In genomic region chr13:20940389-20940788, GRCm38 (mm10) we compare ENCODE assay signal across 9 mouse cellular contexts.
A peak's percentile ranks its signal among the peaks of the same experiment; 100 is the strongest.
DNase-seq lines count a peak whose midpoint lies in the region; ATAC-seq lines count a peak whose summit lies in the region.
"Had no signal": no experiment of that assay in that cellular context is flagged by ENCODE, and none has a peak within 500 bp of the region (broad histone marks: within the 10 kb centered on the region; RNA-seq: fewer than 3 reads in every experiment).

No protein-coding gene starts in this region.

- no peak for ATAC-seq in hindbrain, embryonic 16.5 days

- no peak overlapping the region for H3K27ac ChIP-seq in hindbrain, embryonic 10.5 days
- H3K27ac ChIP-seq in hindbrain, embryonic 16.5 days (ENCODE audit: low read depth, low read length): no peak overlapping the region
- H3K27ac ChIP-seq: embryonic facial prominence, embryonic 13.5 days had no signal

- no peaks in the 10 kb centered on the region for H3K27me3 ChIP-seq in hindbrain, embryonic 10.5 days (ENCODE audit: insufficient read depth, poor library complexity, severe bottlenecking)
- H3K27me3 ChIP-seq in hindbrain, embryonic 16.5 days (replicated peaks; ENCODE audit: control insufficient read depth, insufficient read depth, low read length): no peaks in the 10 kb centered on the region
- H3K27me3 ChIP-seq: embryonic facial prominence, embryonic 13.5 days had no signal

- intact Hi-C loops in left cerebral cortex, postnatal 25 days (cut with DNase I): loop anchor here (5.0 kb wide), 2 partner anchors 92 to 643 kb away; no protein-coding TSS in a partner anchor

- no peaks in the 10 kb centered on the region for H3K36me3 ChIP-seq in hindbrain, embryonic 10.5 days
- H3K36me3 ChIP-seq in hindbrain, embryonic 16.5 days (ENCODE audit: control insufficient read depth, insufficient read depth, low read length): no peaks in the 10 kb centered on the region
- H3K36me3 ChIP-seq: embryonic facial prominence, embryonic 13.5 days had no signal

- H3K9ac ChIP-seq in hindbrain, embryonic 16.5 days (ENCODE audit: low read depth, low read length): no peak overlapping the region
- H3K9ac ChIP-seq: embryonic facial prominence, embryonic 13.5 days had no signal

- H3K4me2 ChIP-seq in hindbrain, embryonic 16.5 days (ENCODE audit: low read length): no peak overlapping the region
- H3K4me2 ChIP-seq: embryonic facial prominence, embryonic 13.5 days had no signal

- no peaks in the 10 kb centered on the region for H3K4me1 ChIP-seq in hindbrain, embryonic 10.5 days (replicated peaks)
- no peaks in the 10 kb centered on the region for H3K4me1 ChIP-seq in hindbrain, embryonic 16.5 days (ENCODE audit: control insufficient read depth, insufficient read depth, low read depth, low read length)
- H3K4me1 ChIP-seq: embryonic facial prominence, embryonic 13.5 days had no signal

- DNase-seq in hindbrain, embryonic 10.5 days (ENCODE audit: low spot score): peak; percentile 23
- DNase-seq in urinary bladder, postnatal 25 days (ENCODE audit: low spot score): peak; percentile 14
- DNase-seq in urinary bladder, postnatal 4 days (ENCODE audit: low spot score in 2 of 2): no peak
- peak; percentile 48 to 55 for DNase-seq in cerebellum, postnatal 14 days
- peak; percentile 5 to 10 for DNase-seq in left cerebral cortex, postnatal 25 days (ENCODE audit: low spot score in 2 of 2)
- peak; percentile 22 to 31 for DNase-seq in right cerebral cortex, postnatal 10 days (ENCODE audit: low spot score in 2 of 2)
- no peak for DNase-seq in frontal cortex, postnatal 25 days (ENCODE audit: low spot score in 2 of 2)

- 64% methylated on average over 6 of the region's 6 CpGs for WGBS in hindbrain, embryonic 10.5 days
- 59% methylated on average over 6 of the region's 6 CpGs for WGBS in hindbrain, embryonic 16.5 days

- no peak overlapping the region for H3K4me3 ChIP-seq in hindbrain, embryonic 10.5 days
- H3K4me3 ChIP-seq in hindbrain, embryonic 16.5 days (ENCODE audit: low read length): no peak overlapping the region
- H3K4me3 ChIP-seq: embryonic facial prominence, embryonic 13.5 days had no signal

- H3K9me3 ChIP-seq in hindbrain, embryonic 10.5 days: no peaks in the 10 kb centered on the region
- no peaks in the 10 kb centered on the region for H3K9me3 ChIP-seq in hindbrain, embryonic 16.5 days (ENCODE audit: control insufficient read depth, low read length)
- H3K9me3 ChIP-seq: embryonic facial prominence, embryonic 13.5 days had no signal

Comparison
In these comparisons a context has a peak if more than half of its experiments do, and no peak if none do; other contexts are left out.
1. DNase-seq: peak in hindbrain, embryonic 10.5 days (single experiment), urinary bladder, postnatal 25 days (single experiment), cerebellum, postnatal 14 days (2 of 2), left cerebral cortex, postnatal 25 days (2 of 2) and right cerebral cortex, postnatal 10 days (2 of 2); none in urinary bladder, postnatal 4 days (0 of 2) and frontal cortex, postnatal 25 days (0 of 2).